Mouse (Mus musculus) adrenal gland, postnatal 36 days (tissue): ENCODE results near the gene Slc5a1. TPM values are rescaled to one million over a fixed set of nuclear protein-coding genes. Genes with fewer than 3 reads are reported as not detected.

Experiments used
- DNase-seq, 2 experiments: peaks; one replicate each; pipeline ENCODE4 v3.0.0; 2021; ENCODE audit warnings: mixed read lengths in 1 of 2
- total RNA-seq, 2 experiments: library from RNA; stranded (reverse); gene quantifications; 2 replicates each; pipeline ENCODE4 v1.2.3; 2021

Slc5a1 gene
- total RNA-seq, 2 experiments from 2014 or later: not detected

- DNase-seq: peak in 1 of 2 experiments; percentile 4
Measured at GRCm38 (mm10) chr5:33193567-33193966, 89.5 kb downstream of the Slc5a1 start.

GRCm38 (mm10) chr5:33195246-33195852 lies 91.3 kb downstream of the Slc5a1 start:
- DNase-seq: no peak

- no peak for DNase-seq
Measured at GRCm38 (mm10) chr5:33200071-33200470, 96.1 kb downstream of the Slc5a1 start.

- no peak for DNase-seq
Measured at GRCm38 (mm10) chr5:33201697-33202096, 97.7 kb downstream of the Slc5a1 start.

GRCm38 (mm10) chr5:33202516-33203170 lies 98.6 kb downstream of the Slc5a1 start:
- DNase-seq: no peak

- DNase-seq: no peak
Measured at GRCm38 (mm10) chr5:33203171-33203565, 99.1 kb downstream of the Slc5a1 start.

GRCm38 (mm10) chr5:33203691-33204242 lies 99.7 kb downstream of the Slc5a1 start:
- peak; percentile 73 to 81 for DNase-seq

GRCm38 (mm10) chr5:33204284-33204683 lies 100.3 kb downstream of the Slc5a1 start:
- DNase-seq: no peak

- no peak for DNase-seq
Measured at GRCm38 (mm10) chr5:33206328-33206727, 102.3 kb downstream of the Slc5a1 start.

GRCm38 (mm10) chr5:33207136-33207535 lies 103.1 kb downstream of the Slc5a1 start:
- no peak for DNase-seq

GRCm38 (mm10) chr5:33208533-33209245 lies 104.7 kb downstream of the Slc5a1 start:
- DNase-seq: no peak

GRCm38 (mm10) chr5:33210515-33210914 lies 106.5 kb downstream of the Slc5a1 start:
- DNase-seq: no peak

GRCm38 (mm10) chr5:33211254-33211653 lies 107.2 kb downstream of the Slc5a1 start:
- peak in 1 of 2 experiments; percentile 30 for DNase-seq

Other genes starting within 250 kb of the Slc5a1 start
- gene Prr14l, start 250.0 kb upstream of the Slc5a1 start, total RNA-seq: 10 to 100 TPM; 34.2 to 34.8 TPM
- gene Depdc5, start 240.5 kb upstream of the Slc5a1 start, total RNA-seq: 10 to 100 TPM; 38.0 to 41.1 TPM
- gene Ywhah, start 85.4 kb upstream of the Slc5a1 start, total RNA-seq: 100 to 1,000 TPM; 169 to 179 TPM
- 1 to 10 TPM in 1 of 2 experiments, under 1 TPM in 1; 0.66 to 1.1 TPM for gene Spon2, start 114.2 kb downstream of the Slc5a1 start, total RNA-seq
- 100 to 1,000 TPM; 225 to 232 TPM for gene Ctbp1, start 170.8 kb downstream of the Slc5a1 start, total RNA-seq
- gene Maea, start 231.3 kb downstream of the Slc5a1 start, total RNA-seq: 100 to 1,000 TPM; 119 to 120 TPM